Mouse (Mus musculus) C2C12 (cell line): ENCODE measurements around the gene Megf8. TPM values are rescaled to one million over a fixed set of nuclear protein-coding genes. Genes with fewer than 3 reads are reported as not detected.

Experiments
- H3K27me3 ChIP-seq: one replicate; pipeline ENCODE4 v1.6.1; 2011; ENCODE audit not compliant: control insufficient read depth, insufficient read depth, insufficient read length
- H3K36me3 ChIP-seq: one replicate; pipeline ENCODE4 v1.6.1; 2011; ENCODE audit not compliant: control insufficient read depth, insufficient read depth
- H3K4me3 ChIP-seq: one replicate; pipeline ENCODE4 v1.5.1; 2011; ENCODE audit warnings: mild to moderate bottlenecking, control low read depth; ENCODE audit not compliant: poor library complexity, insufficient read depth, severe bottlenecking
- H3K79me2 ChIP-seq: one replicate; pipeline ENCODE4 v1.6.1; 2011; ENCODE audit not compliant: control insufficient read depth, insufficient read depth
- H3K79me3 ChIP-seq: one replicate; pipeline ENCODE4 v1.6.1; 2011; ENCODE audit warnings: low read depth, control low read depth
- H3ac ChIP-seq: one replicate; pipeline ENCODE3; 2011; ENCODE audit warnings: low read depth; ENCODE audit not compliant: control insufficient read depth, insufficient read length
- CEBPB ChIP-seq: IDR thresholded peaks from one replicate; pipeline ENCODE4 v1.6.1; 2011; ENCODE audit warnings: low read depth, mild to moderate bottlenecking, control low read depth, moderate library complexity
- CTCF ChIP-seq: IDR thresholded peaks from one replicate; pipeline ENCODE4 v1.5.1; 2011; ENCODE audit not compliant: control insufficient read depth, insufficient read depth, insufficient read length
- FOSL1 ChIP-seq: IDR thresholded peaks from one replicate; pipeline ENCODE4 v1.8.0; 2011; ENCODE audit warnings: mild to moderate bottlenecking, low read length; ENCODE audit not compliant: poor library complexity, insufficient read depth, severe bottlenecking
- MAX ChIP-seq: IDR thresholded peaks from one replicate; pipeline ENCODE4 v1.6.1; 2011; ENCODE audit warnings: mild to moderate bottlenecking, control low read depth
- MYOD1 ChIP-seq: IDR thresholded peaks from one replicate; pipeline ENCODE4 v1.6.1; 2011; ENCODE audit warnings: low read depth; ENCODE audit not compliant: control insufficient read depth, insufficient read length
- MYOG ChIP-seq: IDR thresholded peaks from one replicate; pipeline ENCODE4 v1.6.1; 2011; ENCODE audit not compliant: control insufficient read depth, insufficient read length; ENCODE audit errors: extremely low read depth
- USF1 ChIP-seq: IDR thresholded peaks from one replicate; pipeline ENCODE4 v1.6.1; 2011; ENCODE audit warnings: low read depth, mild to moderate bottlenecking, control low read depth, moderate library complexity
- polyA plus RNA-seq: library from polyadenylated mRNA; unstranded; fragments of >200 nt; fragmentation: generic; extraction: Trizol; gene quantifications from one replicate; pipeline ENCODE4 v1.2.1, GENCODE M21; 2012; ENCODE audit warnings: missing spikeins

Gene Megf8
- polyA plus RNA-seq, 1 experiment = 31.9 TPM

- TF ChIP-seq MAX = no peak
- TF ChIP-seq FOSL1 = no peak
- TF ChIP-seq USF1 = no peak
- no peak for TF ChIP-seq MYOD1
- no peak for TF ChIP-seq CEBPB
- TF ChIP-seq MYOG = no peak
- no peak for TF ChIP-seq CTCF
- Histone ChIP-seq H3K4me3 (no peak overlapping the region), H3K36me3 (peaks cover 5% of the 10 kb centered on the region), H3ac (no peak overlapping the region), H3K27me3 (no peaks in the 10 kb centered on the region), H3K79me2 (no peaks in the 10 kb centered on the region), H3K79me3 (no peaks in the 10 kb centered on the region)
Measured at GRCm38 (mm10) chr7:25385850-25386555, 69.0 kb downstream of the Megf8 start.

- TF ChIP-seq CTCF = no peak
- no peak for TF ChIP-seq MYOD1
- TF ChIP-seq USF1 = no peak
- TF ChIP-seq FOSL1 = no peak
- TF ChIP-seq MYOG = no peak
- no peak for TF ChIP-seq MAX
- TF ChIP-seq CEBPB = no peak
- H3K36me3 ChIP-seq = peaks cover 5% of the 10 kb centered on the region
- H3K79me2 ChIP-seq = no peaks in the 10 kb centered on the region
- H3ac ChIP-seq = no peak overlapping the region
- H3K79me3 ChIP-seq = no peaks in the 10 kb centered on the region
- no peaks in the 10 kb centered on the region for H3K27me3 ChIP-seq
- H3K4me3 ChIP-seq = no peak overlapping the region
Measured at GRCm38 (mm10) chr7:25387811-25388440, 71.0 kb downstream of the Megf8 start.

- TF ChIP-seq MYOG (no peak), CTCF (no peak), MYOD1 (no peak), FOSL1 (no peak), MAX (no peak)
- no peak overlapping the region for H3K4me3 ChIP-seq
- H3K36me3 ChIP-seq = peaks cover 5% of the 10 kb centered on the region
- no peak overlapping the region for H3ac ChIP-seq
- H3K79me3 ChIP-seq = no peaks in the 10 kb centered on the region
- no peaks in the 10 kb centered on the region for H3K79me2 ChIP-seq
- no peaks in the 10 kb centered on the region for H3K27me3 ChIP-seq
Measured at GRCm38 (mm10) chr7:25388916-25389315, 72.0 kb downstream of the Megf8 start.

GRCm38 (mm10) chr7:25390054-25390770 lies 73.2 kb downstream of the Megf8 start:
- TF ChIP-seq USF1 = no peak
- TF ChIP-seq CEBPB = no peak
- TF ChIP-seq CTCF = no peak
- no peak for TF ChIP-seq MYOD1
- TF ChIP-seq FOSL1 = no peak
- TF ChIP-seq MYOG = no peak
- no peak for TF ChIP-seq MAX
- no peaks in the 10 kb centered on the region for H3K79me3 ChIP-seq
- no peaks in the 10 kb centered on the region for H3K79me2 ChIP-seq
- H3K27me3 ChIP-seq = no peaks in the 10 kb centered on the region
- no peak overlapping the region for H3ac ChIP-seq
- H3K4me3 ChIP-seq = no peak overlapping the region
- peaks cover 5% of the 10 kb centered on the region for H3K36me3 ChIP-seq

GRCm38 (mm10) chr7:25390986-25391385 lies 74.0 kb downstream of the Megf8 start:
- H3K27me3 ChIP-seq = no peaks in the 10 kb centered on the region
- H3ac ChIP-seq = no peak overlapping the region
- no peaks in the 10 kb centered on the region for H3K79me2 ChIP-seq
- no peaks in the 10 kb centered on the region for H3K79me3 ChIP-seq
- H3K4me3 ChIP-seq = no peak overlapping the region
- peaks cover under 1% of the 10 kb centered on the region for H3K36me3 ChIP-seq
- TF ChIP-seq FOSL1 (no peak), CTCF (no peak), MYOD1 (no peak), CEBPB (no peak)
